Mouse (Mus musculus): Measurements from ENCODE around the gene Gsap.

- TF ChIP-seq CTCF (IDR thresholded peaks at IDR 0.05): no peak
- no peak for TF ChIP-seq EP300 (IDR thresholded peaks at IDR 0.05)
These were observed 146.1 kb downstream of the Gsap start for GRCm38 (mm10) chr5:21332119-21332518.

All from lung, postnatal 0 days (tissue).